Mouse (Mus musculus) MEL (cell line): ENCODE measurements around the gene Cldn5. TPM values are rescaled to one million over a fixed set of nuclear protein-coding genes. Genes with fewer than 3 reads are reported as not detected.

Experiments
- DNase-seq: peaks from one replicate; pipeline ENCODE4 v3.0.0; 2011; ENCODE audit warnings: low read depth, low spot score
- H3K27ac ChIP-seq: 2 replicates; pipeline ENCODE4 v1.5.1; 2012; ENCODE audit warnings: low read depth, mild to moderate bottlenecking, control low read depth, low read length, moderate library complexity; ENCODE audit not compliant: control insufficient read depth
- H3K27me3 ChIP-seq, 2 experiments: fragments of 150-350 bp in 1 of 2; sonication (generic) in 1 of 2; 2 replicates each; pipeline ENCODE4 v1.6.1; 2012; ENCODE audit warnings: low read length in 2 of 2, mild to moderate bottlenecking in 2 of 2, improper control_type of control experiment in 1 of 2, moderate library complexity in 1 of 2; ENCODE audit not compliant: insufficient read depth in 2 of 2, control insufficient read depth in 1 of 2
- H3K36me3 ChIP-seq, 2 experiments: 2 replicates each; pipeline ENCODE4 v1.6.1; 2012 to 2014; ENCODE audit warnings: low read length in 2 of 2, improper control_type of control experiment in 1 of 2, inconsistent platforms in 1 of 2, mild to moderate bottlenecking in 1 of 2; ENCODE audit not compliant: insufficient read depth in 2 of 2, control insufficient read depth in 1 of 2
- H3K4me1 ChIP-seq, 2 experiments: fragments of 150-350 bp in 1 of 2; sonication (generic) in 1 of 2; 2 replicates each; pipeline ENCODE4 v1.6.1; 2012; ENCODE audit warnings: low read length in 2 of 2, improper control_type of control experiment in 1 of 2, mild to moderate bottlenecking in 1 of 2; ENCODE audit not compliant: insufficient read depth in 2 of 2, control insufficient read depth in 1 of 2
- H3K4me3 ChIP-seq, 2 experiments: fragments of 150-350 bp in 1 of 2; sonication (generic) in 1 of 2; 2 replicates each; pipeline ENCODE4 v1.5.1; 2012; ENCODE audit warnings: low read depth in 2 of 2, low read length in 2 of 2, mild to moderate bottlenecking in 2 of 2, moderate library complexity in 2 of 2, control low read depth in 1 of 2, improper control_type of control experiment in 1 of 2; ENCODE audit not compliant: control insufficient read depth in 1 of 2, insufficient read depth in 1 of 2
- H3K79me2 ChIP-seq: 2 replicates; pipeline ENCODE4 v1.6.1; 2012; ENCODE audit warnings: mild to moderate bottlenecking, low read length, moderate library complexity; ENCODE audit not compliant: control insufficient read depth, poor library complexity, insufficient read depth
- H3K9ac ChIP-seq: 2 replicates; pipeline ENCODE4 v1.6.1; 2012; ENCODE audit warnings: low read depth, mild to moderate bottlenecking, control low read depth, low read length, moderate library complexity; ENCODE audit not compliant: control insufficient read depth, poor library complexity, severe bottlenecking
- H3K9me3 ChIP-seq: fragments of 150-350 bp; sonication (generic); replicated peaks from 2 replicates; pipeline ENCODE4 v1.6.1; 2012; ENCODE audit warnings: mild to moderate bottlenecking, low read length, improper control_type of control experiment, moderate library complexity; ENCODE audit not compliant: insufficient read depth
- BHLHE40 ChIP-seq: IDR thresholded peaks from 2 replicates; pipeline ENCODE4 v1.6.1; 2012; ENCODE audit warnings: low read depth, mild to moderate bottlenecking, inconsistent platforms, low read length, improper control_type of control experiment, borderline replicate concordance
- CHD1 ChIP-seq: IDR thresholded peaks from 2 replicates; pipeline ENCODE4 v1.6.1; 2012; ENCODE audit warnings: low read depth, mild to moderate bottlenecking, inconsistent platforms, low read length, improper control_type of control experiment
- E2F4 ChIP-seq: IDR thresholded peaks from 2 replicates; pipeline ENCODE4 v1.6.1; 2011; ENCODE audit warnings: low read depth, low read length, improper control_type of control experiment, borderline replicate concordance
- ELF1 ChIP-seq: IDR thresholded peaks from 2 replicates; pipeline ENCODE4 v1.6.1; 2014; ENCODE audit warnings: low read depth, mild to moderate bottlenecking, inconsistent platforms, low read length, improper control_type of control experiment, moderate library complexity
- ETS1 ChIP-seq: IDR thresholded peaks from 2 replicates; pipeline ENCODE4 v1.6.1; 2012; ENCODE audit warnings: low read depth, mild to moderate bottlenecking, inconsistent platforms, low read length, improper control_type of control experiment, moderate library complexity
- GABPA ChIP-seq: IDR thresholded peaks from 2 replicates; pipeline ENCODE4 v1.6.1; 2012; ENCODE audit warnings: low read depth, mild to moderate bottlenecking, inconsistent platforms, low read length, improper control_type of control experiment, moderate library complexity
- HCFC1 ChIP-seq: IDR thresholded peaks from 2 replicates; pipeline ENCODE4 v1.6.1; 2012; ENCODE audit warnings: low read depth, mild to moderate bottlenecking, inconsistent platforms, low read length, improper control_type of control experiment, moderate library complexity
- KAT2A ChIP-seq: conservative IDR thresholded peaks from 2 replicates; pipeline ENCODE4 v1.6.1; 2012; ENCODE audit warnings: low read depth, low read length, improper control_type of control experiment, inconsistent platforms
- MAFK ChIP-seq: IDR thresholded peaks from 2 replicates; pipeline ENCODE4 v1.6.1; 2011; ENCODE audit warnings: low read depth, mild to moderate bottlenecking, low read length, improper control_type of control experiment, borderline replicate concordance
- MEF2A ChIP-seq: IDR thresholded peaks from 2 replicates; pipeline ENCODE4 v1.6.1; 2014; ENCODE audit warnings: low read depth, mild to moderate bottlenecking, inconsistent platforms, low read length, improper control_type of control experiment; ENCODE audit not compliant: poor library complexity, insufficient replicate concordance, severe bottlenecking; ENCODE audit errors: extremely low read depth
- MYC ChIP-seq: IDR thresholded peaks from 2 replicates; pipeline ENCODE4 v1.6.1; 2011; ENCODE audit warnings: low read depth, mild to moderate bottlenecking, low read length, improper control_type of control experiment, moderate library complexity
- NELFE ChIP-seq: IDR thresholded peaks from 2 replicates; pipeline ENCODE4 v1.6.1; 2011; ENCODE audit warnings: low read depth, low read length, improper control_type of control experiment
- NRF1 ChIP-seq: IDR thresholded peaks from 2 replicates; pipeline ENCODE4 v1.6.1; 2014; ENCODE audit warnings: low read depth, mild to moderate bottlenecking, inconsistent platforms, low read length, improper control_type of control experiment, moderate library complexity; ENCODE audit not compliant: poor library complexity, insufficient read depth, severe bottlenecking
- POLR2AphosphoS2 ChIP-seq: IDR thresholded peaks from 2 replicates; pipeline ENCODE4 v1.6.1; 2011; ENCODE audit warnings: low read length, improper control_type of control experiment
- POLR2AphosphoS5 ChIP-seq: IDR thresholded peaks from 2 replicates; pipeline ENCODE4 v1.6.1; 2012; ENCODE audit warnings: low read depth, borderline replicate concordance, mild to moderate bottlenecking, inconsistent platforms, low read length, moderate library complexity, mixed read lengths
- RCOR1 ChIP-seq: IDR thresholded peaks from 2 replicates; pipeline ENCODE4 v1.6.1; 2012; ENCODE audit warnings: low read depth, mild to moderate bottlenecking, inconsistent platforms, low read length, improper control_type of control experiment
- SIN3A ChIP-seq: IDR thresholded peaks from 2 replicates; pipeline ENCODE4 v1.6.1; 2012; ENCODE audit warnings: low read length, improper control_type of control experiment, inconsistent platforms
- SMC3 ChIP-seq: IDR thresholded peaks from 2 replicates; pipeline ENCODE4 v1.6.1; 2011; ENCODE audit warnings: low read depth, low read length, improper control_type of control experiment
- UBTF ChIP-seq: IDR thresholded peaks from 2 replicates; pipeline ENCODE4 v1.6.1; 2012; ENCODE audit warnings: low read depth, mild to moderate bottlenecking, inconsistent platforms, low read length, improper control_type of control experiment, moderate library complexity, borderline replicate concordance; ENCODE audit not compliant: insufficient read depth
- USF1 ChIP-seq: IDR thresholded peaks from 2 replicates; pipeline ENCODE4 v1.6.1; 2014; ENCODE audit warnings: low read depth, mild to moderate bottlenecking, inconsistent platforms, low read length, improper control_type of control experiment, moderate library complexity
- USF2 ChIP-seq, 2 experiments: IDR thresholded peaks; 2 replicates each; pipeline ENCODE4 v1.6.1; 2011 to 2012; ENCODE audit warnings: improper control_type of control experiment in 2 of 2, low read length in 2 of 2, borderline replicate concordance in 1 of 2, inconsistent platforms in 1 of 2, low read depth in 1 of 2, mild to moderate bottlenecking in 1 of 2; ENCODE audit not compliant: insufficient read depth in 1 of 2
- ZC3H11A ChIP-seq: IDR thresholded peaks from 2 replicates; pipeline ENCODE4 v1.6.1; 2012; ENCODE audit warnings: low read depth, mild to moderate bottlenecking, inconsistent platforms, low read length, improper control_type of control experiment
- polyA plus RNA-seq, 2 experiments: library from polyadenylated mRNA; stranded (reverse) in 1 of 2; unstranded in 1 of 2; fragments of >175 nt in 1 of 2; fragments of >200 nt in 1 of 2; gene quantifications; 2 replicates each; pipeline versions ENCODE4 v1.2.1 to v1.2.4; 2012; ENCODE audit warnings: low replicate concordance in 2 of 2, low read depth in 1 of 2; ENCODE audit not compliant: insufficient read length in 2 of 2, insufficient read depth in 1 of 2, missing spikeins in 1 of 2
- total RNA-seq: library from RNA; depleted of rRNA; stranded (reverse); fragments of 300-350 nt; gene quantifications from 2 replicates; pipeline ENCODE4 v1.2.3, GENCODE M21; 2012

Cldn5 gene
- total and polyA plus RNA-seq, 3 experiments = not detected

- Histone ChIP-seq H3K36me3 (no peaks in the 10 kb centered on the region; a peak in 1 of 4 replicates), H3K9me3 (no peaks in the 10 kb centered on the region), H3K4me1 (no peaks in the 10 kb centered on the region), H3K79me2 (no peaks in the 10 kb centered on the region), H3K27me3 (no peaks in the 10 kb centered on the region), H3K4me3 (no peak overlapping the region), H3K9ac (no peak overlapping the region), H3K27ac (no peak overlapping the region)
- no peak for TF ChIP-seq ELF1
- TF ChIP-seq CHD1 = no peak
- no peak for DNase-seq
Measured at GRCm38 (mm10) chr16:18777101-18778080, 744 bp downstream of the Cldn5 start.

- Histone ChIP-seq H3K9ac (no peak overlapping the region), H3K27me3 (no peaks in the 10 kb centered on the region), H3K27ac (no peak overlapping the region), H3K4me1 (no peaks in the 10 kb centered on the region), H3K9me3 (no peaks in the 10 kb centered on the region), H3K36me3 (no peaks in the 10 kb centered on the region; a peak in 1 of 4 replicates), H3K4me3 (no peak overlapping the region), H3K79me2 (no peaks in the 10 kb centered on the region)
- TF ChIP-seq MYC (no peak), ETS1 (no peak), E2F4 (no peak), ZC3H11A (no peak), BHLHE40 (no peak), POLR2AphosphoS5 (no peak), USF2 (IDR thresholded peaks at IDR 0.05; ENCODE audit: borderline replicate concordance in 1 of 2, insufficient read depth in 1 of 2, low read depth in 1 of 2, low read length in 2 of 2) (no peak), UBTF (no peak), NELFE (no peak), RCOR1 (no peak), MAFK (no peak), MEF2A (no peak), USF1 (no peak), SMC3 (no peak), NRF1 (no peak), POLR2AphosphoS2 (no peak), GABPA (no peak), SIN3A (no peak), KAT2A (no peak), HCFC1 (no peak)
- no peak for DNase-seq
Measured at GRCm38 (mm10) chr16:18778461-18778860, 1.8 kb downstream of the Cldn5 start.
